Comparison of ENCODE assay signal across 18 mouse cellular contexts in genomic region chr2:74683471-74683951, GRCm38 (mm10). TPM values are rescaled to one million over a fixed set of nuclear protein-coding genes. Genes with fewer than 3 reads are reported as not detected.
DNase-seq lines count a peak whose midpoint lies in the region; ATAC-seq lines count a peak whose summit lies in the region.
"Had no signal": no experiment of that assay in that cellular context is flagged by ENCODE, and none has a peak within 500 bp of the region (broad histone marks: within the 10 kb centered on the region; RNA-seq: fewer than 3 reads in every experiment).

No protein-coding gene starts in this region.

- H3K36me3 ChIP-seq in hindbrain, embryonic 10.5 days: no peaks in the 10 kb centered on the region
- H3K36me3 ChIP-seq in hindbrain, embryonic 14.5 days (replicated peaks; ENCODE audit: control insufficient read depth, insufficient read depth): no peaks in the 10 kb centered on the region
- H3K36me3 ChIP-seq in midbrain, embryonic 13.5 days: no peaks in the 10 kb centered on the region
- H3K36me3 ChIP-seq in midbrain, embryonic 15.5 days (replicated peaks): no peaks in the 10 kb centered on the region
- H3K36me3 ChIP-seq in limb, embryonic 11.5 days (ENCODE audit: control insufficient read depth, insufficient read depth, low read length): no peaks in the 10 kb centered on the region
- no peaks in the 10 kb centered on the region for H3K36me3 ChIP-seq in neural tube, embryonic 15.5 days
- H3K36me3 ChIP-seq: embryonic facial prominence, embryonic 12.5 days; forebrain, embryonic 10.5 days had no signal

- under 1% methylated on average over 18 of the region's 18 CpGs for WGBS in hindbrain, embryonic 10.5 days
- WGBS in hindbrain, embryonic 14.5 days: 1% methylated on average over 17 of the region's 18 CpGs
- under 1% methylated on average over 18 of the region's 18 CpGs for WGBS in midbrain, embryonic 13.5 days
- 1% methylated on average over 18 of the region's 18 CpGs for WGBS in midbrain, embryonic 15.5 days
- 0% methylated on average over 18 of the region's 18 CpGs for WGBS in limb, embryonic 11.5 days
- 2% methylated on average over 18 of the region's 18 CpGs for WGBS in neural tube, embryonic 15.5 days

- no peaks in the 10 kb centered on the region for H3K9me3 ChIP-seq in hindbrain, embryonic 10.5 days
- no peaks in the 10 kb centered on the region for H3K9me3 ChIP-seq in hindbrain, embryonic 14.5 days (ENCODE audit: control insufficient read depth, low read length)
- H3K9me3 ChIP-seq in midbrain, embryonic 13.5 days: no peaks in the 10 kb centered on the region
- no peaks in the 10 kb centered on the region for H3K9me3 ChIP-seq in midbrain, embryonic 15.5 days
- no peaks in the 10 kb centered on the region for H3K9me3 ChIP-seq in limb, embryonic 11.5 days (ENCODE audit: control insufficient read depth, low read length)
- H3K9me3 ChIP-seq in neural tube, embryonic 15.5 days (replicated peaks): no peaks in the 10 kb centered on the region
- H3K9me3 ChIP-seq: embryonic facial prominence, embryonic 12.5 days; forebrain, embryonic 10.5 days had no signal

- no peak overlapping the region for H3K4me2 ChIP-seq in hindbrain, embryonic 14.5 days (replicated peaks)
- no peak overlapping the region for H3K4me2 ChIP-seq in midbrain, embryonic 13.5 days (replicated peaks)
- no peak overlapping the region for H3K4me2 ChIP-seq in midbrain, embryonic 15.5 days
- H3K4me2 ChIP-seq in limb, embryonic 11.5 days (ENCODE audit: low read depth, severe bottlenecking): peak overlapping the region; percentile 47
- H3K4me2 ChIP-seq in neural tube, embryonic 15.5 days: peak overlapping the region; percentile 53

- no peak overlapping the region for H3K27ac ChIP-seq in hindbrain, embryonic 10.5 days
- H3K27ac ChIP-seq in hindbrain, embryonic 14.5 days: no peak overlapping the region
- no peak overlapping the region for H3K27ac ChIP-seq in midbrain, embryonic 13.5 days
- no peak overlapping the region for H3K27ac ChIP-seq in midbrain, embryonic 15.5 days
- H3K27ac ChIP-seq in limb, embryonic 11.5 days (replicated peaks; ENCODE audit: low read depth, low read length): peak overlapping the region; percentile 95
- H3K27ac ChIP-seq in neural tube, embryonic 15.5 days (replicated peaks): peak overlapping the region; percentile 81
- H3K27ac ChIP-seq: embryonic facial prominence, embryonic 12.5 days; forebrain, embryonic 10.5 days; heart, adult 2 months had no signal

- DNase-seq in hindbrain, embryonic 10.5 days (ENCODE audit: low spot score): peak; percentile 48
- DNase-seq in hindbrain, embryonic 14.5 days (ENCODE audit: low spot score): no peak
- DNase-seq in limb, embryonic 11.5 days (ENCODE audit: low spot score): peak; percentile 72
- DNase-seq in layer of hippocampus, adult 9-10 months (ENCODE audit: low spot score): no peak
- DNase-seq in adrenal gland, adult 8-10 months: no peak
- DNase-seq: adrenal gland, postnatal 36 days; cerebellum, postnatal 25 days; heart, adult 2 months; liver; thymus, adult 18-20 months had no signal

- H3K9ac ChIP-seq in hindbrain, embryonic 14.5 days: no peak overlapping the region
- no peak overlapping the region for H3K9ac ChIP-seq in midbrain, embryonic 13.5 days (replicated peaks)
- H3K9ac ChIP-seq in midbrain, embryonic 15.5 days: no peak overlapping the region
- peak overlapping the region; percentile 97 for H3K9ac ChIP-seq in limb, embryonic 11.5 days (ENCODE audit: low read length)
- H3K9ac ChIP-seq in neural tube, embryonic 15.5 days (replicated peaks): 0 out of 2 replicates have a peak overlapping the region, but pooled peaks have one; percentile 26
- H3K9ac ChIP-seq: embryonic facial prominence, embryonic 12.5 days had no signal

- ATAC-seq in hindbrain, embryonic 14.5 days (ENCODE audit: low FRiP score): no peak
- peak; percentile 53; the same call in 1 of the 2 replicates for ATAC-seq in midbrain, embryonic 13.5 days
- ATAC-seq in midbrain, embryonic 15.5 days (replicated peaks): no peak
- ATAC-seq in limb, embryonic 11.5 days (ENCODE audit: insufficient number of reproducible peaks, low FRiP score, low TSS enrichment, low read depth): peak; percentile 4; the same call in 1 of the 2 replicates
- ATAC-seq in neural tube, embryonic 15.5 days (ENCODE audit: low FRiP score): no peak

- no peak overlapping the region for H3K4me3 ChIP-seq in hindbrain, embryonic 10.5 days
- H3K4me3 ChIP-seq in hindbrain, embryonic 14.5 days (replicated peaks; ENCODE audit: low read length): no peak overlapping the region
- H3K4me3 ChIP-seq in midbrain, embryonic 13.5 days (replicated peaks): no peak overlapping the region
- H3K4me3 ChIP-seq in midbrain, embryonic 15.5 days: no peak overlapping the region
- peak overlapping the region; percentile 77 for H3K4me3 ChIP-seq in limb, embryonic 11.5 days (ENCODE audit: low read depth, low read length)
- peak overlapping the region; percentile 46 for H3K4me3 ChIP-seq in neural tube, embryonic 15.5 days (replicated peaks)
- H3K4me3 ChIP-seq: heart, adult 2 months had no signal

- H3K4me1 ChIP-seq in hindbrain, embryonic 10.5 days (replicated peaks): peaks cover 17% of the 10 kb centered on the region
- H3K4me1 ChIP-seq in hindbrain, embryonic 14.5 days (replicated peaks; ENCODE audit: control insufficient read depth, insufficient read depth, low read length): no peaks in the 10 kb centered on the region
- H3K4me1 ChIP-seq in midbrain, embryonic 13.5 days (replicated peaks): peaks cover 13% of the 10 kb centered on the region
- peaks cover 10% of the 10 kb centered on the region; the same call in 1 of the 2 replicates for H3K4me1 ChIP-seq in midbrain, embryonic 15.5 days
- H3K4me1 ChIP-seq in limb, embryonic 11.5 days (ENCODE audit: control insufficient read depth, insufficient read depth, low read length): peaks cover 24% of the 10 kb centered on the region
- H3K4me1 ChIP-seq in neural tube, embryonic 15.5 days: peaks cover 14% of the 10 kb centered on the region

- peaks cover 100% of the 10 kb centered on the region for H3K27me3 ChIP-seq in hindbrain, embryonic 10.5 days (ENCODE audit: insufficient read depth, poor library complexity, severe bottlenecking)
- H3K27me3 ChIP-seq in hindbrain, embryonic 14.5 days (ENCODE audit: control insufficient read depth, insufficient read depth, low read length): peaks cover 99% of the 10 kb centered on the region
- peaks cover 99% of the 10 kb centered on the region for H3K27me3 ChIP-seq in midbrain, embryonic 13.5 days
- peaks cover 94% of the 10 kb centered on the region for H3K27me3 ChIP-seq in midbrain, embryonic 15.5 days (replicated peaks)
- H3K27me3 ChIP-seq in limb, embryonic 11.5 days (ENCODE audit: control insufficient read depth, insufficient read depth, low read length): peaks cover 22% of the 10 kb centered on the region
- H3K27me3 ChIP-seq in neural tube, embryonic 15.5 days (replicated peaks): peaks cover 69% of the 10 kb centered on the region

RNA-seq across cellular contexts. Expression of gene Hoxd11, which starts 4.2 kb away (rescaled TPM):
- polyA plus RNA-seq in hindbrain, embryonic 10.5 days (2016; fragmentation: Nextera tagmentation; extraction: Ambion mirVana): not detected in 2 replicates
- not detected in 2 replicates for polyA plus RNA-seq in hindbrain, embryonic 14.5 days (2014; fragmentation: Nextera tagmentation; extraction: Ambion mirVana)
- polyA plus RNA-seq in midbrain, embryonic 13.5 days (2015; fragmentation: Nextera tagmentation; extraction: Ambion mirVana): not detected in 2 replicates
- not detected in 2 replicates for polyA plus RNA-seq in midbrain, embryonic 15.5 days (2015; fragmentation: Nextera tagmentation; extraction: Ambion mirVana)
- 59.6 and 64.4 TPM in 2 replicates for polyA plus RNA-seq in limb, embryonic 11.5 days (2014; fragmentation: Nextera tagmentation; extraction: Ambion mirVana)
- polyA plus RNA-seq in neural tube, embryonic 15.5 days (2015; fragmentation: Nextera tagmentation; extraction: Ambion mirVana): 4.1 and 9.2 TPM in 2 replicates
- total RNA-seq in adrenal gland, adult 8-10 months (2022): not detected
- total RNA-seq: adrenal gland, postnatal 36 days; heart, adult 2 months; heart, postnatal 25 days had no signal
- polyA plus RNA-seq: embryonic facial prominence, embryonic 12.5 days; forebrain, embryonic 10.5 days; heart, adult 2 months; lung, embryonic 16.5 days had no signal

RNA-seq across cellular contexts. Expression of gene Hoxd10, which starts 8.2 kb away (rescaled TPM):
- not detected in 2 replicates for polyA plus RNA-seq in hindbrain, embryonic 10.5 days (2016; fragmentation: Nextera tagmentation; extraction: Ambion mirVana)
- polyA plus RNA-seq in hindbrain, embryonic 14.5 days (2014; fragmentation: Nextera tagmentation; extraction: Ambion mirVana): not detected in 2 replicates
- not detected in 2 replicates for polyA plus RNA-seq in midbrain, embryonic 13.5 days (2015; fragmentation: Nextera tagmentation; extraction: Ambion mirVana)
- polyA plus RNA-seq in midbrain, embryonic 15.5 days (2015; fragmentation: Nextera tagmentation; extraction: Ambion mirVana): not detected in 2 replicates
- polyA plus RNA-seq in limb, embryonic 11.5 days (2014; fragmentation: Nextera tagmentation; extraction: Ambion mirVana): 52.0 and 55.0 TPM in 2 replicates
- 61.8 and 83.6 TPM in 2 replicates for polyA plus RNA-seq in neural tube, embryonic 15.5 days (2015; fragmentation: Nextera tagmentation; extraction: Ambion mirVana)
- total RNA-seq in adrenal gland, adult 8-10 months (2022): not detected
- total RNA-seq: adrenal gland, postnatal 36 days; heart, adult 2 months; heart, postnatal 25 days had no signal
- polyA plus RNA-seq: embryonic facial prominence, embryonic 12.5 days; forebrain, embryonic 10.5 days; heart, adult 2 months; inflammation-experienced regulatory T-cells, adult 6 months had no signal

RNA-seq across cellular contexts. Expression of gene Hoxd12, which starts 8.7 kb away (rescaled TPM):
- not detected in 2 replicates for polyA plus RNA-seq in hindbrain, embryonic 10.5 days (2016; fragmentation: Nextera tagmentation; extraction: Ambion mirVana)
- not detected in 2 replicates for polyA plus RNA-seq in hindbrain, embryonic 14.5 days (2014; fragmentation: Nextera tagmentation; extraction: Ambion mirVana)
- not detected in 2 replicates for polyA plus RNA-seq in midbrain, embryonic 13.5 days (2015; fragmentation: Nextera tagmentation; extraction: Ambion mirVana)
- not detected in 2 replicates for polyA plus RNA-seq in midbrain, embryonic 15.5 days (2015; fragmentation: Nextera tagmentation; extraction: Ambion mirVana)
- 80.7 and 82.2 TPM in 2 replicates for polyA plus RNA-seq in limb, embryonic 11.5 days (2014; fragmentation: Nextera tagmentation; extraction: Ambion mirVana)
- 0.38 and 0.43 TPM in 2 replicates for polyA plus RNA-seq in neural tube, embryonic 15.5 days (2015; fragmentation: Nextera tagmentation; extraction: Ambion mirVana)
- total RNA-seq in adrenal gland, adult 8-10 months (2022): not detected
- total RNA-seq: adrenal gland, postnatal 36 days; heart, adult 2 months; heart, postnatal 25 days had no signal
- polyA plus RNA-seq: embryonic facial prominence, embryonic 12.5 days; forebrain, embryonic 10.5 days; heart, adult 2 months; inflammation-experienced regulatory T-cells, adult 6 months; lung, embryonic 16.5 days had no signal

RNA-seq across cellular contexts. Expression of gene Hoxd9, which starts 14.0 kb away (rescaled TPM):
- polyA plus RNA-seq in hindbrain, embryonic 10.5 days (2016; fragmentation: Nextera tagmentation; extraction: Ambion mirVana): not detected in 2 replicates
- 0.09 TPM in 1 of 2 replicates, not detected in the other for polyA plus RNA-seq in hindbrain, embryonic 14.5 days (2014; fragmentation: Nextera tagmentation; extraction: Ambion mirVana)
- polyA plus RNA-seq in midbrain, embryonic 13.5 days (2015; fragmentation: Nextera tagmentation; extraction: Ambion mirVana): not detected in 2 replicates
- polyA plus RNA-seq in midbrain, embryonic 15.5 days (2015; fragmentation: Nextera tagmentation; extraction: Ambion mirVana): not detected in 2 replicates
- 17.1 and 24.1 TPM in 2 replicates for polyA plus RNA-seq in limb, embryonic 11.5 days (2014; fragmentation: Nextera tagmentation; extraction: Ambion mirVana)
- 20.0 and 21.3 TPM in 2 replicates for polyA plus RNA-seq in neural tube, embryonic 15.5 days (2015; fragmentation: Nextera tagmentation; extraction: Ambion mirVana)
- 1 to 10 TPM; 6.5 to 9.2 (median 7.0) TPM for total RNA-seq in adrenal gland, adult 8-10 months (2022)
- polyA plus RNA-seq: forebrain, embryonic 10.5 days; inflammation-experienced regulatory T-cells, adult 6 months had no signal

RNA-seq across cellular contexts. Expression of gene Hoxd13, which starts 15.4 kb away (rescaled TPM):
- polyA plus RNA-seq in hindbrain, embryonic 10.5 days (2016; fragmentation: Nextera tagmentation; extraction: Ambion mirVana): not detected in 2 replicates
- 0.08 TPM in 1 of 2 replicates, not detected in the other for polyA plus RNA-seq in hindbrain, embryonic 14.5 days (2014; fragmentation: Nextera tagmentation; extraction: Ambion mirVana)
- polyA plus RNA-seq in midbrain, embryonic 13.5 days (2015; fragmentation: Nextera tagmentation; extraction: Ambion mirVana): not detected in 2 replicates
- 0.06 TPM in 1 of 2 replicates, not detected in the other for polyA plus RNA-seq in midbrain, embryonic 15.5 days (2015; fragmentation: Nextera tagmentation; extraction: Ambion mirVana)
- 55.3 and 59.8 TPM in 2 replicates for polyA plus RNA-seq in limb, embryonic 11.5 days (2014; fragmentation: Nextera tagmentation; extraction: Ambion mirVana)
- polyA plus RNA-seq in neural tube, embryonic 15.5 days (2015; fragmentation: Nextera tagmentation; extraction: Ambion mirVana): 0.14 and 0.20 TPM in 2 replicates
- total RNA-seq in adrenal gland, adult 8-10 months (2022): not detected
- total RNA-seq: adrenal gland, postnatal 36 days; heart, adult 2 months; heart, postnatal 25 days had no signal
- polyA plus RNA-seq: embryonic facial prominence, embryonic 12.5 days; forebrain, embryonic 10.5 days; heart, adult 2 months; inflammation-experienced regulatory T-cells, adult 6 months; lung, embryonic 16.5 days had no signal

Comparison
In these comparisons a context has a peak if more than half of its experiments do, and no peak if none do; other contexts are left out.
1. DNase-seq: peak in hindbrain, embryonic 10.5 days (single experiment) and limb, embryonic 11.5 days (single experiment); none in hindbrain, embryonic 14.5 days (single experiment), layer of hippocampus, adult 9-10 months (single experiment) and adrenal gland, adult 8-10 months (single experiment).
2. ATAC-seq: peak in midbrain, embryonic 13.5 days (single experiment) and limb, embryonic 11.5 days (single experiment); none in hindbrain, embryonic 14.5 days (single experiment), midbrain, embryonic 15.5 days (single experiment) and neural tube, embryonic 15.5 days (single experiment).
3. H3K27ac ChIP-seq: peak in limb, embryonic 11.5 days (single experiment) and neural tube, embryonic 15.5 days (single experiment); none in hindbrain, embryonic 10.5 days (single experiment), hindbrain, embryonic 14.5 days (single experiment), midbrain, embryonic 13.5 days (single experiment) and midbrain, embryonic 15.5 days (single experiment).
4. H3K4me3 ChIP-seq: peak in limb, embryonic 11.5 days (single experiment) and neural tube, embryonic 15.5 days (single experiment); none in hindbrain, embryonic 10.5 days (single experiment), hindbrain, embryonic 14.5 days (single experiment), midbrain, embryonic 13.5 days (single experiment) and midbrain, embryonic 15.5 days (single experiment).
5. H3K4me2 ChIP-seq: peak in limb, embryonic 11.5 days (single experiment) and neural tube, embryonic 15.5 days (single experiment); none in hindbrain, embryonic 14.5 days (single experiment), midbrain, embryonic 13.5 days (single experiment) and midbrain, embryonic 15.5 days (single experiment).
6. H3K9ac ChIP-seq: peak in limb, embryonic 11.5 days (single experiment) and neural tube, embryonic 15.5 days (single experiment); none in hindbrain, embryonic 14.5 days (single experiment), midbrain, embryonic 13.5 days (single experiment) and midbrain, embryonic 15.5 days (single experiment).
7. RNA of gene Hoxd10, which starts 8.2 kb away (polyA plus RNA-seq): 61.8 to 83.6 TPM in neural tube, embryonic 15.5 days and 52.0 to 55.0 TPM in limb, embryonic 11.5 days; not detected in midbrain, embryonic 15.5 days, not detected in hindbrain, embryonic 10.5 days, not detected in hindbrain, embryonic 14.5 days and not detected in midbrain, embryonic 13.5 days; every median in the first group is over 10 times any median in the second.
8. RNA of gene Hoxd12, which starts 8.7 kb away (polyA plus RNA-seq): 80.7 to 82.2 TPM in limb, embryonic 11.5 days; 0.38 to 0.43 TPM in neural tube, embryonic 15.5 days, not detected in midbrain, embryonic 15.5 days, not detected in hindbrain, embryonic 10.5 days, not detected in hindbrain, embryonic 14.5 days and not detected in midbrain, embryonic 13.5 days; every median in the first group is over 10 times any median in the second.